Mouse (Mus musculus) erythroblast, embryonic 14.5 days (primary cell): ENCODE data around the gene Nxf2.
"Not testable (repeated sequence)": the region's sequence is repeated elsewhere in the genome, so short reads cannot be mapped to it uniquely, and the experiment has no call there.

Experiments
- GATA1 ChIP-seq: IDR thresholded peaks from 2 replicates; pipeline ENCODE4 v1.6.1; 2012; ENCODE audit warnings: low read length, inconsistent platforms, mixed read lengths
- TAL1 ChIP-seq: IDR thresholded peaks from 3 replicates; pipeline ENCODE4 v1.6.1; 2012; ENCODE audit warnings: low read length, inconsistent platforms, mixed read lengths

- TF ChIP-seq GATA1, TAL1: not testable (repeated sequence)
Observed at GRCm38 (mm10) chrX:134915315-134915714, 49.2 kb downstream of the Nxf2 start.
